Mouse (Mus musculus) gastrocnemius, adult 2 months (tissue): ENCODE results near the gene Rpl10. TPM values are rescaled to one million over a fixed set of nuclear protein-coding genes. Genes with fewer than 3 reads are reported as not detected.

Experiments used
- DNase-seq: peaks from one replicate; pipeline ENCODE4 v3.0.0; 2022
- H3K27ac ChIP-seq: fragments of 200-600 bp; 2 replicates; pipeline ENCODE4 v1.8.1; 2022; ENCODE audit warnings: mild to moderate bottlenecking
- H3K4me3 ChIP-seq: fragments of 200-600 bp; 2 replicates; pipeline ENCODE4 v1.8.1; 2022; ENCODE audit warnings: mild to moderate bottlenecking, moderate library complexity
- CTCF ChIP-seq: fragments of 200-600 bp; IDR thresholded peaks from 2 replicates; pipeline ENCODE4 v1.8.1; 2022; ENCODE audit warnings: antibody characterized with exemption, mild to moderate bottlenecking, moderate library complexity
- intact Hi-C: fragments of 180-260 bp; cut with DNase I; formaldehyde crosslinking; loops from one replicate; pipeline ENCODE4 v1.15.1; 2025
- total RNA-seq, 2 experiments: library from RNA; stranded (reverse); gene quantifications; 2 replicates each; pipeline ENCODE4 v1.2.3; 2021

Gene Rpl10
- total RNA-seq, 2 experiments from 2014 or later, result 165 to 212 TPM

GRCm38 (mm10) chrX:74249615-74250014 is 21.0 kb upstream of the Rpl10 start, which contains the start of gene Flna:
Flna (minus strand) TSS chrX:74249820.
- peak within 1 kb of the TSS; percentile 73 for H3K4me3 ChIP-seq
- peak; percentile 59 for TF ChIP-seq CTCF
- H3K27ac ChIP-seq, result peak within 1 kb of the TSS; percentile 78
- peak; percentile 79 for DNase-seq
- intact Hi-C loops, result loop anchor here (1.0 to 10.0 kb wide), 7 partner anchors 132 to 455 kb away; partner anchors contain the start of genes Fam3a, G6pdx, Hcfc1 and Ikbkg

DNA sequence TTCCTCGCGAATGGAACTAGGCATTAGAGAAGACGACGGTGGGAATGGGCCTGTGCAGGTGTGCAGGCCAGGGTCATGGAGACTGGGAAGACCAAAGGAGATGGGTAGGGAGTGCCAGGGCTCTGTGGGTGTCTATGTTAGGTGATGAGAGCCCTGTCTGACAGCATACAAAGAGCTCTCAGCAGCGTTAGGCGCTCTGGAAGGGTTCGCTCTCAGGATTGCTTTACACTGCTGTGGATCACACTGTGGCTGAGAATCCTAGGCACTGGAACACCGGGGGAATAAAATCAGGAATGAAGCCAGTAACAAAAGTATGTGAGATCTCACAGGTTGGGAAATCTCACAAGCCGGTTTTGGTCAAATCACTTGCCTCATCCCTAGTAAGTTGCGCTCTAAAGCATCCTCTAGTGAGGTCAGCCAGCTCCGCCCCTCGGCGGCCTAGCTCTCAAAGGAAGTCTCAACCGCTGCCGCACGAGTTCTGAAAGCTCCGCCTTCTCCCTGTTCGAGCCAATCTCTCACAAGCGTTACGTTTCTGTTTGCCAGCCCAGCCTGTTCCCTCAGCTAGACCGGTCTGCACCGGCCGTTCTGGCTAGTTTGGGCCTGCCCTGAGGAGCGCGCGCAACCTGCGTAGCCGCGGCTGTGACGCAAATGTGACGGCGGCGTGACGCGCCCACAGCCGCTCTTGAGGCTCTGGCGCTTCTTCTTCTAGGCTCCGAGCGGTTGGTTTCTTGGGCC is 16.3 kb upstream of the Rpl10 start, which contains the start of gene Emd:
Gene Emd, plus strand, starts transcription at position 535 of the 735 bp plus-strand sequence.
- TF ChIP-seq CTCF, result no peak

DNA sequence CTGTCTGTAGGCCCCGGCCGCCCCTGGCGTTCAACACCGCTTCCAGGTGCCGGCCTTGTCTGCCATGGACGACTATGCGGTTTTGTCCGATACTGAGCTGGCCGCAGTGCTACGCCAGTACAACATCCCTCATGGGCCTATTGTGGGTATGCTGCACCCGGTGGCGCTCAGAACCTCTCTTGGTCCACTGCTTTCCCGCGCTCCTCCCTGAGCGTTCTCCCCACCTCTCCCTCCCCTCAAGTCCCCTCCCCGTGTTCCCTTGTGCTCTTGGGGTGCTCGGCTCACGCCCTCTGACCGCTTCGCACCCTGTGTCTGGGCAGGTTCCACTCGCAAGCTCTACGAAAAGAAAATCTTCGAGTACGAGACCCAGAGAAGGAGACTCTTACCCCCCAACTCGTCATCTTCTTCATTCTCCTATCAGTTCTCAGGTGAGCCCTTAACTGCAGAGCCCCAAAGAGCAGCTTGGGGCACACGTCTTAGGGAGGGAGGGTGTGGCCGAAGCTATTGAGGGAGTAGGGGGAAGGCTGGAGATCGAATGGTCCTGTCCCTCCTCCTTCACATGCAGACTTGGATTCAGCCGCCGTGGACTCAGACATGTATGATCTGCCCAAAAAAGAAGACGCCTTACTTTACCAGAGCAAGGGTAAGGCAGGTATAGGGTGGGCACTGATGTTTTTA is 15.6 kb upstream of the Rpl10 start:
- TF ChIP-seq CTCF, result no peak
- Histone ChIP-seq H3K4me3 (peak overlapping the region; percentile 87), H3K27ac (peak overlapping the region; percentile 97)
- intact Hi-C loops, result no loop called here
- no peak for DNase-seq

More for the DNA sequence above, 16.3 kb upstream of the Rpl10 start, which contains the start of gene Emd:
- Histone ChIP-seq H3K27ac (peak within 1 kb of the TSS; percentile 97), H3K4me3 (peak within 1 kb of the TSS; percentile 87)
- intact Hi-C loops, result no loop called here
- peak; percentile 91 for DNase-seq

GRCm38 (mm10) chrX:74257746-74258145 is 12.9 kb upstream of the Rpl10 start:
- no peak for DNase-seq
- no peak overlapping the region for H3K4me3 ChIP-seq
- H3K27ac ChIP-seq, result no peak overlapping the region
- intact Hi-C loops, result no loop called here
- no peak for TF ChIP-seq CTCF

DNA sequence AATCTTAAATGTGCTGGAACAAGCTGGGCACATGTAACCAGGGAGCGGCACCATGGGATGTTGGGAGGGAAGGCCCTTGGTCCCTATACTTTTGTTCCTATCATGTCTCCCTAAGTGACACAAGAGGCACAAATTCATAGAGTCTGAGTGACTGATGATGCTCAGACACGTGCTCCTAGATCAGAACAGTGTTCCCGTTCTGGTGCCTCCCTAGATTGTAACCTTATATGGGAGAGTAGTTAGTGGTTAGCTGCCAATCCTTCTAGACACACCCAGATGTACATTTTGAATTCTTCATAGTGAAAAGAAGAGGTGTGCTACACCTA is 913 bp upstream of the Rpl10 start:
- intact Hi-C loops, result loop anchor here (5.0 kb wide), 1 partner anchor 43 kb away; the partner anchor contains the start of gene Fam50a
- no peak for TF ChIP-seq CTCF
- Histone ChIP-seq H3K27ac (peak overlapping the region; percentile 99), H3K4me3 (peak overlapping the region; percentile 73)
- no peak for DNase-seq

GRCm38 (mm10) chrX:74270902-74271551 is 415 bp downstream of the Rpl10 start:
- DNase-seq, result peak; percentile 57
- intact Hi-C loops, result loop anchor here (5.0 kb wide), 1 partner anchor 41 kb away; the partner anchor contains the start of gene Fam50a
- H3K27ac ChIP-seq, result peak overlapping the region; percentile 88
- TF ChIP-seq CTCF, result no peak
- H3K4me3 ChIP-seq, result peak overlapping the region; percentile 79

DNA sequence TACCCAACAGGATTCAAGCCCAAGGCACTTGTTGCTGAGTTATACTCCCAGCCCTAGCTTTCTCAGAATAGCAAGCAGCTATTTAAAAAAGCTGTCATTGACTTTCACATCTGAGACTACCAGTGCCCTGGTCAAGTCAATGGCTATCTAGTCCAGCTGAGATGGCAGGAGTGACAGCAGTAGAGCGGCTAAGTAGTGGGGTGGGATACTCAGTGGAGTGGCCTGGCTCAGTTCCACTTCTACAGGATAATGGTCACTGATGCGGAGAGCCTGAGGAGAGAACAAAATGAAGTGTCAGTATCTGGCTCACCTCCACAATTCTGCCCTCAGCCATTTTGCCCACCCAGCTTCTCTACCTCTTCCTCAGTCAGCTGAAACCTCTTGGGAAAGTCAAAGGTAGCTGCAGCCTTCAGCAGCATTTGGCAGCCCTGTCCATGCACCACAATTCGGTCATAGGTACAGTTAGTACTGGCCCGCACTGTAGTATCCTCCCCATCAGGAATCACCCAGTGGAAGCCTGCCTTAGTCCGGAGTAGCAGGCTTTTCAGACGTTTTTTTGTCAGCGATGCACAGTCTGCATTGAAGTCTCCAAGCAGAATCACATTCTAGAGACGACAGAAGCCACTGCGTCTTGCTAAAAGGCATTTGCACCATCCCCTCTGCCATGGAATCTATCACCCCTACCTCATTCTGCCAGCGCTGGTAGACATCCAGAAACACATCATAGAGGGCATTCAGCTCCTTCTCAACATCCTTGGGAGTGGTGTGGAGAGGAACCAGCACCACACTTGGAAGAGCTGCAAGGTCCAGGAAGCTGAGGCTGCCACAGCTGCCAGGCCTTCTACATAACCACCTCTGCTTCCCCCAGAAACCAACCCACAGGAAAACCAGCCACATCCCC is 3.1 kb downstream of the Rpl10 start:
- DNase-seq, result no peak
- peak overlapping the region; percentile 16; the same call in 1 of the 2 replicates for H3K27ac ChIP-seq
- TF ChIP-seq CTCF, result no peak
- intact Hi-C loops, result loop anchor here (5.0 kb wide), 1 partner anchor 39 kb away; the partner anchor contains the start of gene Fam50a
- no peak overlapping the region for H3K4me3 ChIP-seq

GRCm38 (mm10) chrX:74277916-74278315 is 7.3 kb downstream of the Rpl10 start:
- DNase-seq, result no peak
- peak overlapping the region; percentile 23; the same call in 1 of the 2 replicates for H3K4me3 ChIP-seq
- intact Hi-C loops, result no loop called here
- TF ChIP-seq CTCF, result no peak
- H3K27ac ChIP-seq, result no peak overlapping the region

- intact Hi-C loops, result no loop called here
- DNase-seq, result no peak
- Histone ChIP-seq H3K27ac (peak overlapping the region; percentile 96), H3K4me3 (peak overlapping the region; percentile 86)
- no peak for TF ChIP-seq CTCF
Observed at GRCm38 (mm10) chrX:74281041-74281731, 10.6 kb downstream of the Rpl10 start.

GRCm38 (mm10) chrX:74281732-74282394 is 11.3 kb downstream of the Rpl10 start, which contains the start of the genes Taz and Dnase1l1:
Taz (plus strand) TSS chrX:74281912.
Dnase1l1 (minus strand) TSS chrX:74282337.
- intact Hi-C loops, result no loop called here
- peak; percentile 91 for DNase-seq
- peak within 1 kb of the TSS; percentile 96 for H3K27ac ChIP-seq

More at GRCm38 (mm10) chrX:74281732-74282394, 11.3 kb downstream of the Rpl10 start, which contains the start of the genes Taz and Dnase1l1:
- no peak for TF ChIP-seq CTCF
- peak within 1 kb of the TSS; percentile 86 for H3K4me3 ChIP-seq
